Mouse (Mus musculus) MEL (cell line): ENCODE data around the gene Vdr. TPM values are rescaled to one million over a fixed set of nuclear protein-coding genes. Genes with fewer than 3 reads are reported as not detected.
A peak's percentile ranks its signal among the peaks of the same experiment; 100 is the strongest.

Source experiments
- DNase-seq: peaks from one replicate; pipeline ENCODE4 v3.0.0; 2011; ENCODE audit warnings: low read depth, low spot score
- H3K27ac ChIP-seq: 2 replicates; pipeline ENCODE4 v1.5.1; 2012; ENCODE audit warnings: low read depth, mild to moderate bottlenecking, control low read depth, low read length, moderate library complexity; ENCODE audit not compliant: control insufficient read depth
- H3K27me3 ChIP-seq, 2 experiments: fragments of 150-350 bp in 1 of 2; sonication (generic) in 1 of 2; 2 replicates each; pipeline ENCODE4 v1.6.1; 2012; ENCODE audit warnings: low read length in 2 of 2, mild to moderate bottlenecking in 2 of 2, improper control_type of control experiment in 1 of 2, moderate library complexity in 1 of 2; ENCODE audit not compliant: insufficient read depth in 2 of 2, control insufficient read depth in 1 of 2
- H3K36me3 ChIP-seq, 2 experiments: 2 replicates each; pipeline ENCODE4 v1.6.1; 2012 to 2014; ENCODE audit warnings: low read length in 2 of 2, improper control_type of control experiment in 1 of 2, inconsistent platforms in 1 of 2, mild to moderate bottlenecking in 1 of 2; ENCODE audit not compliant: insufficient read depth in 2 of 2, control insufficient read depth in 1 of 2
- H3K4me1 ChIP-seq, 2 experiments: fragments of 150-350 bp in 1 of 2; sonication (generic) in 1 of 2; 2 replicates each; pipeline ENCODE4 v1.6.1; 2012; ENCODE audit warnings: low read length in 2 of 2, improper control_type of control experiment in 1 of 2, mild to moderate bottlenecking in 1 of 2; ENCODE audit not compliant: insufficient read depth in 2 of 2, control insufficient read depth in 1 of 2
- H3K4me3 ChIP-seq, 2 experiments: fragments of 150-350 bp in 1 of 2; sonication (generic) in 1 of 2; 2 replicates each; pipeline ENCODE4 v1.5.1; 2012; ENCODE audit warnings: low read depth in 2 of 2, low read length in 2 of 2, mild to moderate bottlenecking in 2 of 2, moderate library complexity in 2 of 2, control low read depth in 1 of 2, improper control_type of control experiment in 1 of 2; ENCODE audit not compliant: control insufficient read depth in 1 of 2, insufficient read depth in 1 of 2
- H3K79me2 ChIP-seq: 2 replicates; pipeline ENCODE4 v1.6.1; 2012; ENCODE audit warnings: mild to moderate bottlenecking, low read length, moderate library complexity; ENCODE audit not compliant: control insufficient read depth, poor library complexity, insufficient read depth
- H3K9ac ChIP-seq: 2 replicates; pipeline ENCODE4 v1.6.1; 2012; ENCODE audit warnings: low read depth, mild to moderate bottlenecking, control low read depth, low read length, moderate library complexity; ENCODE audit not compliant: control insufficient read depth, poor library complexity, severe bottlenecking
- H3K9me3 ChIP-seq: fragments of 150-350 bp; sonication (generic); replicated peaks from 2 replicates; pipeline ENCODE4 v1.6.1; 2012; ENCODE audit warnings: mild to moderate bottlenecking, low read length, improper control_type of control experiment, moderate library complexity; ENCODE audit not compliant: insufficient read depth
- BHLHE40 ChIP-seq: IDR thresholded peaks from 2 replicates; pipeline ENCODE4 v1.6.1; 2012; ENCODE audit warnings: low read depth, mild to moderate bottlenecking, inconsistent platforms, low read length, improper control_type of control experiment, borderline replicate concordance
- CHD1 ChIP-seq: IDR thresholded peaks from 2 replicates; pipeline ENCODE4 v1.6.1; 2012; ENCODE audit warnings: low read depth, mild to moderate bottlenecking, inconsistent platforms, low read length, improper control_type of control experiment
- CHD2 ChIP-seq: IDR thresholded peaks from 2 replicates; pipeline ENCODE4 v1.6.1; 2011; ENCODE audit warnings: low read length, improper control_type of control experiment
- CTCF ChIP-seq, 3 experiments: IDR thresholded peaks in 2 of 3; conservative IDR thresholded peaks in 1 of 3; 2 replicates each; pipeline ENCODE4 v1.5.1; 2011 to 2012; ENCODE audit warnings: low read length in 3 of 3, low read depth in 2 of 3, mild to moderate bottlenecking in 2 of 3, improper control_type of control experiment in 1 of 3, inconsistent platforms in 1 of 3, mixed read lengths in 1 of 3, moderate library complexity in 1 of 3; ENCODE audit not compliant: control insufficient read depth in 1 of 3, insufficient read depth in 1 of 3, poor library complexity in 1 of 3, severe bottlenecking in 1 of 3
- E2F4 ChIP-seq: IDR thresholded peaks from 2 replicates; pipeline ENCODE4 v1.6.1; 2011; ENCODE audit warnings: low read depth, low read length, improper control_type of control experiment, borderline replicate concordance
- ELF1 ChIP-seq: IDR thresholded peaks from 2 replicates; pipeline ENCODE4 v1.6.1; 2014; ENCODE audit warnings: low read depth, mild to moderate bottlenecking, inconsistent platforms, low read length, improper control_type of control experiment, moderate library complexity
- EP300 ChIP-seq, 2 experiments: IDR thresholded peaks; 2 replicates each; pipeline ENCODE4 v1.6.1; 2011; ENCODE audit warnings: improper control_type of control experiment in 2 of 2, low read length in 2 of 2, low read depth in 1 of 2, mild to moderate bottlenecking in 1 of 2
- HCFC1 ChIP-seq: IDR thresholded peaks from 2 replicates; pipeline ENCODE4 v1.6.1; 2012; ENCODE audit warnings: low read depth, mild to moderate bottlenecking, inconsistent platforms, low read length, improper control_type of control experiment, moderate library complexity
- MAX ChIP-seq: IDR thresholded peaks from 2 replicates; pipeline ENCODE4 v1.6.1; 2011; ENCODE audit warnings: low read length, improper control_type of control experiment
- MAZ ChIP-seq: IDR thresholded peaks from 2 replicates; pipeline ENCODE4 v1.6.1; 2012; ENCODE audit warnings: low read depth, mild to moderate bottlenecking, inconsistent platforms, low read length, improper control_type of control experiment
- MEF2A ChIP-seq: IDR thresholded peaks from 2 replicates; pipeline ENCODE4 v1.6.1; 2014; ENCODE audit warnings: low read depth, mild to moderate bottlenecking, inconsistent platforms, low read length, improper control_type of control experiment; ENCODE audit not compliant: poor library complexity, insufficient replicate concordance, severe bottlenecking; ENCODE audit errors: extremely low read depth
- MXI1 ChIP-seq: IDR thresholded peaks from 2 replicates; pipeline ENCODE4 v1.6.1; 2011; ENCODE audit warnings: mild to moderate bottlenecking, low read depth, low read length, improper control_type of control experiment
- MYB ChIP-seq: IDR thresholded peaks from 2 replicates; pipeline ENCODE4 v1.6.1; 2011; ENCODE audit warnings: mild to moderate bottlenecking, low read depth, low read length, improper control_type of control experiment
- MYC ChIP-seq: IDR thresholded peaks from 2 replicates; pipeline ENCODE4 v1.6.1; 2011; ENCODE audit warnings: low read depth, mild to moderate bottlenecking, low read length, improper control_type of control experiment, moderate library complexity
- NELFE ChIP-seq: IDR thresholded peaks from 2 replicates; pipeline ENCODE4 v1.6.1; 2011; ENCODE audit warnings: low read depth, low read length, improper control_type of control experiment
- NRF1 ChIP-seq: IDR thresholded peaks from 2 replicates; pipeline ENCODE4 v1.6.1; 2014; ENCODE audit warnings: low read depth, mild to moderate bottlenecking, inconsistent platforms, low read length, improper control_type of control experiment, moderate library complexity; ENCODE audit not compliant: poor library complexity, insufficient read depth, severe bottlenecking
- POLR2A ChIP-seq, 2 experiments: IDR thresholded peaks; 2 replicates each; pipeline ENCODE4 v1.6.1; 2011 to 2012; ENCODE audit warnings: low read length in 2 of 2, mild to moderate bottlenecking in 2 of 2, control low read depth in 1 of 2, improper control_type of control experiment in 1 of 2, low read depth in 1 of 2, moderate library complexity in 1 of 2; ENCODE audit not compliant: control insufficient read depth in 1 of 2, insufficient read depth in 1 of 2, poor library complexity in 1 of 2
- POLR2AphosphoS2 ChIP-seq: IDR thresholded peaks from 2 replicates; pipeline ENCODE4 v1.6.1; 2011; ENCODE audit warnings: low read length, improper control_type of control experiment
- RCOR1 ChIP-seq: IDR thresholded peaks from 2 replicates; pipeline ENCODE4 v1.6.1; 2012; ENCODE audit warnings: low read depth, mild to moderate bottlenecking, inconsistent platforms, low read length, improper control_type of control experiment
- SIN3A ChIP-seq: IDR thresholded peaks from 2 replicates; pipeline ENCODE4 v1.6.1; 2012; ENCODE audit warnings: low read length, improper control_type of control experiment, inconsistent platforms
- SMC3 ChIP-seq: IDR thresholded peaks from 2 replicates; pipeline ENCODE4 v1.6.1; 2011; ENCODE audit warnings: low read depth, low read length, improper control_type of control experiment
- TBP ChIP-seq: IDR thresholded peaks from 2 replicates; pipeline ENCODE4 v1.8.0; 2011; ENCODE audit warnings: low read depth, low read length, improper control_type of control experiment
- TCF12 ChIP-seq: IDR thresholded peaks from 2 replicates; pipeline ENCODE4 v1.6.1; 2014; ENCODE audit warnings: low read depth, mild to moderate bottlenecking, inconsistent platforms, low read length, improper control_type of control experiment, moderate library complexity
- UBTF ChIP-seq: IDR thresholded peaks from 2 replicates; pipeline ENCODE4 v1.6.1; 2012; ENCODE audit warnings: low read depth, mild to moderate bottlenecking, inconsistent platforms, low read length, improper control_type of control experiment, moderate library complexity, borderline replicate concordance; ENCODE audit not compliant: insufficient read depth
- USF1 ChIP-seq: IDR thresholded peaks from 2 replicates; pipeline ENCODE4 v1.6.1; 2014; ENCODE audit warnings: low read depth, mild to moderate bottlenecking, inconsistent platforms, low read length, improper control_type of control experiment, moderate library complexity
- USF2 ChIP-seq, 2 experiments: IDR thresholded peaks; 2 replicates each; pipeline ENCODE4 v1.6.1; 2011 to 2012; ENCODE audit warnings: improper control_type of control experiment in 2 of 2, low read length in 2 of 2, borderline replicate concordance in 1 of 2, inconsistent platforms in 1 of 2, low read depth in 1 of 2, mild to moderate bottlenecking in 1 of 2; ENCODE audit not compliant: insufficient read depth in 1 of 2
- ZC3H11A ChIP-seq: IDR thresholded peaks from 2 replicates; pipeline ENCODE4 v1.6.1; 2012; ENCODE audit warnings: low read depth, mild to moderate bottlenecking, inconsistent platforms, low read length, improper control_type of control experiment
- ZMIZ1 ChIP-seq: IDR thresholded peaks from 2 replicates; pipeline ENCODE4 v1.6.1; 2012; ENCODE audit warnings: low read depth, mild to moderate bottlenecking, inconsistent platforms, low read length, improper control_type of control experiment, moderate library complexity
- polyA plus RNA-seq, 2 experiments: library from polyadenylated mRNA; stranded (reverse) in 1 of 2; unstranded in 1 of 2; fragments of >175 nt in 1 of 2; fragments of >200 nt in 1 of 2; gene quantifications; 2 replicates each; pipeline versions ENCODE4 v1.2.1 to v1.2.4; 2012; ENCODE audit warnings: low replicate concordance in 2 of 2, low read depth in 1 of 2; ENCODE audit not compliant: insufficient read length in 2 of 2, insufficient read depth in 1 of 2, missing spikeins in 1 of 2
- total RNA-seq: library from RNA; depleted of rRNA; stranded (reverse); fragments of 300-350 nt; gene quantifications from 2 replicates; pipeline ENCODE4 v1.2.3, GENCODE M21; 2012

Vdr gene
- total and polyA plus RNA-seq, 3 experiments = 0.54 to 1.9 TPM; not detected in 1

- TF ChIP-seq EP300 (IDR thresholded peaks at IDR 0.05; ENCODE audit: low read depth in 1 of 2, low read length in 2 of 2) (0 out of 4 replicates have a peak, but pooled peaks of 1 of the 2 experiments have one; percentile 25), ZMIZ1 (peak; percentile 50; the same call in 1 of the 2 replicates), POLR2A (IDR thresholded peaks at IDR 0.05; ENCODE audit: control insufficient read depth in 1 of 2, insufficient read depth in 1 of 2, low read depth in 1 of 2, low read length in 2 of 2, poor library complexity in 1 of 2) (peak in 1 of 2 experiments; percentile 20; a peak in 2 of 4 replicates), CHD1 (peak; percentile 81; the same call in 1 of the 2 replicates), SIN3A (no peak; the same call in 1 of the 2 replicates), NELFE (peak; percentile 16), MAX (0 out of 2 replicates have a peak, but pooled peaks have one; percentile 14), RCOR1 (no peak), NRF1 (0 out of 2 replicates have a peak, but pooled peaks have one; percentile 5)
- peaks cover 44 to 72% of the 10 kb centered on the region in 2 experiments for H3K4me1 ChIP-seq
These were observed 79.6 kb downstream of the Vdr start for GRCm38 (mm10) chr15:97830788-97831241.

GRCm38 (mm10) chr15:97830253-97830787, 80.1 kb downstream of the Vdr start:
- H3K79me2 ChIP-seq = peaks cover 94% of the 10 kb centered on the region
- H3K4me3 ChIP-seq = peak overlapping the region; percentile 56 to 79
- H3K9me3 ChIP-seq = no peaks in the 10 kb centered on the region
- H3K36me3 ChIP-seq = peaks cover 32 to 69% of the 10 kb centered on the region in 2 experiments
- H3K27ac ChIP-seq = peak overlapping the region; percentile 14
- no peaks in the 10 kb centered on the region for H3K27me3 ChIP-seq
- DNase-seq = no peak
- peaks cover 49 to 73% of the 10 kb centered on the region in 2 experiments for H3K4me1 ChIP-seq
- H3K9ac ChIP-seq = peak overlapping the region; percentile 82
- TF ChIP-seq CHD2 (no peak), SIN3A (peak; percentile 68; the same call in 1 of the 2 replicates), CTCF (IDR thresholded peaks at IDR 0.05 in 2 of 3, conservative IDR thresholded peaks at IDR 0.05 in 1 of 3; ENCODE audit: control insufficient read depth in 1 of 3, insufficient read depth in 1 of 3, low read depth in 2 of 3, low read length in 3 of 3, poor library complexity in 1 of 3, severe bottlenecking in 1 of 3) (no peak), MXI1 (peak; percentile 53; the same call in 1 of the 2 replicates), HCFC1 (no peak), EP300 (IDR thresholded peaks at IDR 0.05; ENCODE audit: low read depth in 1 of 2, low read length in 2 of 2) (no peak; a peak in 1 of 4 replicates), ZC3H11A (0 out of 2 replicates have a peak, but pooled peaks have one; percentile 2), RCOR1 (peak; percentile 22; the same call in 1 of the 2 replicates), ZMIZ1 (no peak), MYB (no peak), CHD1 (no peak), USF2 (IDR thresholded peaks at IDR 0.05; ENCODE audit: borderline replicate concordance in 1 of 2, insufficient read depth in 1 of 2, low read depth in 1 of 2, low read length in 2 of 2) (no peak), UBTF (no peak), POLR2AphosphoS2 (no peak), ELF1 (no peak), USF1 (no peak), TCF12 (0 out of 2 replicates have a peak, but pooled peaks have one; percentile 9), BHLHE40 (no peak), E2F4 (no peak), MAX (no peak), SMC3 (no peak), MEF2A (no peak), MAZ (peak; percentile 70; the same call in 1 of the 2 replicates), TBP (no peak), MYC (no peak)

More at GRCm38 (mm10) chr15:97830788-97831241, 79.6 kb downstream of the Vdr start:
- no peaks in the 10 kb centered on the region for H3K27me3 ChIP-seq
- H3K79me2 ChIP-seq = peaks cover 94% of the 10 kb centered on the region
- peak; percentile 67 for DNase-seq
- peak overlapping the region; percentile 56 to 79 for H3K4me3 ChIP-seq
- H3K9me3 ChIP-seq = no peaks in the 10 kb centered on the region
- H3K27ac ChIP-seq = peak overlapping the region; percentile 14
- H3K9ac ChIP-seq = peak overlapping the region; percentile 82
- H3K36me3 ChIP-seq = peaks cover 36 to 64% of the 10 kb centered on the region in 2 experiments
